Mouse (Mus musculus) frontal cortex, postnatal 25 days (tissue): Measurements from ENCODE around the gene Ankib1.

ENCODE experiments used
- DNase-seq, 2 experiments: peaks; one replicate each; pipeline ENCODE4 v3.0.0; 2022; ENCODE audit warnings: low spot score in 2 of 2

Gene Ankib1

GRCm38 (mm10) chr5:3646991-3647707 is 155.6 kb downstream of the Ankib1 start:
- peak; percentile 21 to 35 for DNase-seq

GRCm38 (mm10) chr5:3646539-3646938 is 156.2 kb downstream of the Ankib1 start:
- no peak for DNase-seq

GRCm38 (mm10) chr5:3645326-3645725 is 157.4 kb downstream of the Ankib1 start:
- no peak for DNase-seq

GRCm38 (mm10) chr5:3644621-3645020 is 158.1 kb downstream of the Ankib1 start:
- no peak for DNase-seq
